Mouse (Mus musculus): ENCODE measurements around the gene Hyal1.

The Hyal1 gene

GRCm38 (mm10) chr9:107607653-107608245 is 31.0 kb downstream of the Hyal1 start:
- Histone ChIP-seq H3K36me3 (ENCODE audit: control insufficient read depth, insufficient read depth, low read length, poor library complexity, severe bottlenecking) (no peaks in the 10 kb centered on the region), H3K27me3 (ENCODE audit: control insufficient read depth, insufficient read depth, low read length, poor library complexity, severe bottlenecking) (no peaks in the 10 kb centered on the region)
- DNase-seq (ENCODE audit: low read depth, low spot score) = no peak

GRCm38 (mm10) chr9:107608741-107609432 is 32.2 kb downstream of the Hyal1 start, which contains the start of gene Sema3b:
TSS of gene Sema3b (minus strand) at chr9:107609229.
- Histone ChIP-seq H3K27me3 (ENCODE audit: control insufficient read depth, insufficient read depth, low read length, poor library complexity, severe bottlenecking) (no peaks in the 10 kb centered on the region), H3K36me3 (ENCODE audit: control insufficient read depth, insufficient read depth, low read length, poor library complexity, severe bottlenecking) (no peaks in the 10 kb centered on the region)
- no peak for DNase-seq (ENCODE audit: low read depth, low spot score)

DNA sequence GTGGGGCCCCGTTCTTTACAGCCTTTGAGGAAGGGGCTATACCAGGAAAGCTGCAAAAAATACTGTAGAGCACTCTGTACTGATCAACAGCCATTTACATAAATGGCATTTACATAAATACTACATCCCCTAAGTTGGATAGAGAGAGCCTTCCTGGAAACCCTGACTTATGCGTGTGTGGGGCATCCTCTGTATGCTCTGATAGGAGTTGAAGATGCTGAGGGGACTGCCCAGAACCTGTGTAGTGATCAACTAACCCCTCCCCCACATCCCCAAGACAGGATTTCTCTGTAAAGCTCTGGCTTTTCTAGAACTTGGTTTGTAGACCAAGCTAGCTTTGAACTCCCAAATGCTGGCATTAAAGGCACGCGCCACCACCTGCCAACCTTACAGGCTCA is 32.7 kb downstream of the Hyal1 start:
- peaks cover 4% of the 10 kb centered on the region; the same call in 1 of the 2 replicates for H3K36me3 ChIP-seq (ENCODE audit: control insufficient read depth, insufficient read depth, low read length, poor library complexity, severe bottlenecking)
- DNase-seq (ENCODE audit: low read depth, low spot score) = no peak
- H3K27me3 ChIP-seq (ENCODE audit: control insufficient read depth, insufficient read depth, low read length, poor library complexity, severe bottlenecking) = no peaks in the 10 kb centered on the region

GRCm38 (mm10) chr9:107611456-107612190 is 34.9 kb downstream of the Hyal1 start:
- peaks cover 15% of the 10 kb centered on the region for H3K36me3 ChIP-seq (ENCODE audit: control insufficient read depth, insufficient read depth, low read length, poor library complexity, severe bottlenecking)
- no peak for DNase-seq (ENCODE audit: low read depth, low spot score)
- no peaks in the 10 kb centered on the region for H3K27me3 ChIP-seq (ENCODE audit: control insufficient read depth, insufficient read depth, low read length, poor library complexity, severe bottlenecking)

DNA sequence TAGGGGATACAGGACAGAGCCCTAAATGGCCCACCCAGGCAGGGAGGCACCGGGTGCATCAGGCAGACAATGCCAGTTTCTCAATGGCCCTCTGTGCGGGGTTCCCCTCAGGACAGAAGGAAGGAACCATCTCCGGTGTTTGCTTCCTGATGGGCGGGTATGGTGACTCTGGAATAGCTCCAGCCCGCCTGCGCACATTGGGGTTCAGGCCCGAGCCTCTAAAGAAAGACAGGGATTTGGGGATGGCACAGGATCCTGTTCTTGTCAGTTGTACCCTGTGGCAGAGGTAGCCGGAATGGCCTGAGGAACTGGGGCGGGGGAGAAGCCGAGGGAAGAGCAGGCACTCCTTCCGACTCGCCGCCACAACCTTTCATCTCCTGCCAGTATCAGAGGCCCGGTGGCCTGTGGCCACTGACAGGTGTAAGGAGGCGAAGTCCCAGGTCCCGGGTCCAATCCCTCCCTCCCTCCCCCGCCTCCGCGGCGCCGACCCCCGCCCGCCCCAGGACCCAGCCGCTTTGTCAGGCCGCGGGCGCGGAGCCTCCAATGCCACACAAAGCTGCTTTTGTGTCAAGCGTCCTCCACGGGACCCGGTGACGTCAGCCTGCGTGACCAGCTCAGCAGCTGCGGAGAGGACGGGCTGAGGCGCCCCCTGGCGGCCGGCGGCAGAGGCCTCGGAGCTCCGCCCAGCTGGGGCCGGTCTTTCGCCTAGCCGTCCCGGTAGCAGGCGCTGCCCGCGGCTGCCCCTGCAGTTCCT is 35.6 kb downstream of the Hyal1 start:
- no peaks in the 10 kb centered on the region for H3K27me3 ChIP-seq (ENCODE audit: control insufficient read depth, insufficient read depth, low read length, poor library complexity, severe bottlenecking)
- DNase-seq (ENCODE audit: low read depth, low spot score) = peak; percentile 98
- H3K36me3 ChIP-seq (ENCODE audit: control insufficient read depth, insufficient read depth, low read length, poor library complexity, severe bottlenecking) = peaks cover 15% of the 10 kb centered on the region

- no peak for DNase-seq (ENCODE audit: low read depth, low spot score)
- Histone ChIP-seq H3K36me3 (ENCODE audit: control insufficient read depth, insufficient read depth, low read length, poor library complexity, severe bottlenecking) (peaks cover 19% of the 10 kb centered on the region), H3K27me3 (ENCODE audit: control insufficient read depth, insufficient read depth, low read length, poor library complexity, severe bottlenecking) (no peaks in the 10 kb centered on the region)
Measured at GRCm38 (mm10) chr9:107612945-107613569, 36.3 kb downstream of the Hyal1 start.

- DNase-seq (ENCODE audit: low read depth, low spot score) = no peak
- Histone ChIP-seq H3K36me3 (ENCODE audit: control insufficient read depth, insufficient read depth, low read length, poor library complexity, severe bottlenecking) (peaks cover 24% of the 10 kb centered on the region), H3K27me3 (ENCODE audit: control insufficient read depth, insufficient read depth, low read length, poor library complexity, severe bottlenecking) (no peaks in the 10 kb centered on the region)
Measured at GRCm38 (mm10) chr9:107615035-107615434, 38.3 kb downstream of the Hyal1 start.

GRCm38 (mm10) chr9:107617461-107617860 is 40.7 kb downstream of the Hyal1 start:
- Histone ChIP-seq H3K27me3 (ENCODE audit: control insufficient read depth, insufficient read depth, low read length, poor library complexity, severe bottlenecking) (no peaks in the 10 kb centered on the region), H3K36me3 (ENCODE audit: control insufficient read depth, insufficient read depth, low read length, poor library complexity, severe bottlenecking) (peaks cover 24% of the 10 kb centered on the region)
- peak; percentile 46 for DNase-seq (ENCODE audit: low read depth, low spot score)

DNA sequence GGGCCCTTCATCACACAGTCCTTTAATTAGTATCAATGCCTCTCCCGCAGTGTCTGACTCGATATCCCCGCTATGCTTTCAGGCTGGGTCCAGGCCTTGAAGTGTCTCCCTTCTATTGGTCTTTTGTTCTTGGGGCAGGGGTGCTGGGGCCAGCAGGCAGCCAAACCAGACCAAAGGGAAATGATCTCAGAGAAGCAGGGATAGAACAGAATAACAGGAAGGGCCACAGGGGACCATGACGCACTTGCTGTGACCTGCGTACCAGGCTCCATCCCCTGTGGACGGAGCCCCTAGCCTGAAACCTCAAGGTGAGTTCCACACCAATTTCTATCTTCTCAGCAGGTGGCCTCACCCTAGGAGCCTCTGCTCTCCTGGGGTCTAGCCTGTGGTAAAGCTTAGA is 41.4 kb downstream of the Hyal1 start:
- H3K36me3 ChIP-seq (ENCODE audit: control insufficient read depth, insufficient read depth, low read length, poor library complexity, severe bottlenecking) = peaks cover 24% of the 10 kb centered on the region
- no peak for DNase-seq (ENCODE audit: low read depth, low spot score)

DNA sequence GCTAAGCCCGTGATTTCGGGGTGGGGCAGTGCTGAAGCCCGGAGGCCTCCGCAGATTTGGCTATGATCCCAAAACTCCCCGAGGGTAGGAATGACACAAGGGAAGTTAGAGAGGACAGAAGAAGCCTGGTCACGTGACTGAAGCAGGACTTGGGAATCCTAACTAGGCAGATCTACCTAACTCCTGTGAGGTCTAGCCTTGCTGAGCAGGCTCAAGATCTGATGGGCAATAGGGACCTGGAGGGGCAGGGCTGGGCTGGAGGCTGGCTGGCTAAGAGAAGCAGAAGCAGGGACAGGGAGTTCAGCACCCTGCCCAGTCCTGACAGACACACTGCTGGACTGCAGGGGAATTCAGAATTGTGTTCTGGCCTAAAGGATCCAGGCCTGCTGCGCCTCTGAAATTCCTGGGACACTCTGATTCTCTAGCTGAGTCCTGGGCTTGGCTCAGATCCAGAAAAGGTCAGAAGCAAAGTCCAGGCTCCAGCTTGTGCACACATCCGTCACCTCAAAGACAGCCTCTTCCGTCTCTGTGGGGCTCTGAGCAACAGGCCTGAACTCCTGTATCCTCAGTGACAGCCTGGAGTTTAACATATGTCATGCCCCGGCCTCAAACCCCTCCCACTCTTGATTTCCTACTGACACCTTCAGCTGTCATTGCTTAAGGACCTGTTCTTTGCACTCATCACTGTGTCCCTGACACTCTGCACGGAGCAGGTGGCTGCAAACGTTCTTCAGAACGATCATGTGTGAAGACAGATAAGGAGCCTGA is 42.2 kb downstream of the Hyal1 start:
- Histone ChIP-seq H3K36me3 (ENCODE audit: control insufficient read depth, insufficient read depth, low read length, poor library complexity, severe bottlenecking) (peaks cover 24% of the 10 kb centered on the region), H3K27me3 (ENCODE audit: control insufficient read depth, insufficient read depth, low read length, poor library complexity, severe bottlenecking) (no peaks in the 10 kb centered on the region)
- no peak for DNase-seq (ENCODE audit: low read depth, low spot score)

More for the DNA sequence above, 41.4 kb downstream of the Hyal1 start:
- H3K27me3 ChIP-seq (ENCODE audit: control insufficient read depth, insufficient read depth, low read length, poor library complexity, severe bottlenecking) = no peaks in the 10 kb centered on the region

DNA sequence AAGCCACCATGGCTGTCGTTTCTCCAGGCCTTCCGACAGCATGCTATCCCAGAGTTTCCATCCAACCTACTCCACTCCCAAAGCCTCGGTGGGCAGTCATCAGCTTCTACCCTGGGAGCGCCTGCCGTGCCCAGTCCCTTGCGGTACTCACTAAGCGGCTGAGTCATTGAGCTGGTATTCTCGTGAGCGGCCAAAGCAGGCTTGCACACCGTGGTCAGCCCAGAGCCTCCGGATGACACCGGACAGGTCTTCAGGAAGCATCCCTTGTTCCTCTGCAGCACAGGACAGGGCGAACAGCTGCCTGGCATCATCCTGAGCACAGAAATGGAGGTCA is 42.8 kb downstream of the Hyal1 start:
- Histone ChIP-seq H3K36me3 (ENCODE audit: control insufficient read depth, insufficient read depth, low read length, poor library complexity, severe bottlenecking) (peaks cover 20% of the 10 kb centered on the region), H3K27me3 (ENCODE audit: control insufficient read depth, insufficient read depth, low read length, poor library complexity, severe bottlenecking) (no peaks in the 10 kb centered on the region)
- no peak for DNase-seq (ENCODE audit: low read depth, low spot score)

- H3K27me3 ChIP-seq (ENCODE audit: control insufficient read depth, insufficient read depth, low read length, poor library complexity, severe bottlenecking) = no peaks in the 10 kb centered on the region
- DNase-seq (ENCODE audit: low read depth, low spot score) = no peak
- peaks cover 13% of the 10 kb centered on the region for H3K36me3 ChIP-seq (ENCODE audit: control insufficient read depth, insufficient read depth, low read length, poor library complexity, severe bottlenecking)
Measured at GRCm38 (mm10) chr9:107620954-107621353, 44.2 kb downstream of the Hyal1 start.

- peak; percentile 56 for DNase-seq (ENCODE audit: low read depth, low spot score)
- H3K36me3 ChIP-seq (ENCODE audit: control insufficient read depth, insufficient read depth, low read length, poor library complexity, severe bottlenecking) = peaks cover 4% of the 10 kb centered on the region; the same call in 1 of the 2 replicates
- H3K27me3 ChIP-seq (ENCODE audit: control insufficient read depth, insufficient read depth, low read length, poor library complexity, severe bottlenecking) = no peaks in the 10 kb centered on the region
Measured at GRCm38 (mm10) chr9:107624539-107624938, 47.8 kb downstream of the Hyal1 start.

DNA sequence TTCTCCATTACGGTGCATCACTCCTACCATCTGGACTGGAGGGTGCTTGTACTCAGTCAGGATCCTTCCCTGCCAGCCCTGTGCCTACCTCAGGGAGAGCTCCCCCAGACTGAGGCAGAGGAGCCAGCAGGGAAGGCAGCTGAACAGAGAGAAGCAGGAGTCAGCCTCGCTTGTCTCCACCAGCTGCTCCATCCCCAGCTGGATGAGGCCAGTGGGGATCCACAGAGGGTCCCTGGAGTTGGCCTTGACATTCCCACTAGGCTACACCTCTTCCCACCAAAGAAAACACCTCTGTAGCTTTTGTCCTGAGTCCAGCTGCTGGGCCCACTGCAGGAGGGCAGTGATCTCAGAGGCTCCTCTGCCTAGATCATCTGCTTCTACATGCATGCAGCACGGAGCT is 48.2 kb downstream of the Hyal1 start:
- H3K27me3 ChIP-seq (ENCODE audit: control insufficient read depth, insufficient read depth, low read length, poor library complexity, severe bottlenecking) = no peaks in the 10 kb centered on the region
- no peak for DNase-seq (ENCODE audit: low read depth, low spot score)

More for the DNA sequence above, 48.2 kb downstream of the Hyal1 start:
- H3K36me3 ChIP-seq (ENCODE audit: control insufficient read depth, insufficient read depth, low read length, poor library complexity, severe bottlenecking) = peaks cover 3% of the 10 kb centered on the region; the same call in 1 of the 2 replicates

Measured in splenic B cell, adult 2 months (primary cell).